Mouse (Mus musculus) MEL (cell line): ENCODE data around the gene Entpd6. TPM values are rescaled to one million over a fixed set of nuclear protein-coding genes. Genes with fewer than 3 reads are reported as not detected.

ENCODE experiments used
- DNase-seq: peaks from one replicate; pipeline ENCODE4 v3.0.0; 2011; ENCODE audit warnings: low read depth, low spot score
- H3K27ac ChIP-seq: 2 replicates; pipeline ENCODE4 v1.5.1; 2012; ENCODE audit warnings: low read depth, mild to moderate bottlenecking, control low read depth, low read length, moderate library complexity; ENCODE audit not compliant: control insufficient read depth
- H3K27me3 ChIP-seq, 2 experiments: fragments of 150-350 bp in 1 of 2; sonication (generic) in 1 of 2; 2 replicates each; pipeline ENCODE4 v1.6.1; 2012; ENCODE audit warnings: low read length in 2 of 2, mild to moderate bottlenecking in 2 of 2, improper control_type of control experiment in 1 of 2, moderate library complexity in 1 of 2; ENCODE audit not compliant: insufficient read depth in 2 of 2, control insufficient read depth in 1 of 2
- H3K36me3 ChIP-seq, 2 experiments: 2 replicates each; pipeline ENCODE4 v1.6.1; 2012 to 2014; ENCODE audit warnings: low read length in 2 of 2, improper control_type of control experiment in 1 of 2, inconsistent platforms in 1 of 2, mild to moderate bottlenecking in 1 of 2; ENCODE audit not compliant: insufficient read depth in 2 of 2, control insufficient read depth in 1 of 2
- H3K4me1 ChIP-seq, 2 experiments: fragments of 150-350 bp in 1 of 2; sonication (generic) in 1 of 2; 2 replicates each; pipeline ENCODE4 v1.6.1; 2012; ENCODE audit warnings: low read length in 2 of 2, improper control_type of control experiment in 1 of 2, mild to moderate bottlenecking in 1 of 2; ENCODE audit not compliant: insufficient read depth in 2 of 2, control insufficient read depth in 1 of 2
- H3K4me3 ChIP-seq, 2 experiments: fragments of 150-350 bp in 1 of 2; sonication (generic) in 1 of 2; 2 replicates each; pipeline ENCODE4 v1.5.1; 2012; ENCODE audit warnings: low read depth in 2 of 2, low read length in 2 of 2, mild to moderate bottlenecking in 2 of 2, moderate library complexity in 2 of 2, control low read depth in 1 of 2, improper control_type of control experiment in 1 of 2; ENCODE audit not compliant: control insufficient read depth in 1 of 2, insufficient read depth in 1 of 2
- H3K79me2 ChIP-seq: 2 replicates; pipeline ENCODE4 v1.6.1; 2012; ENCODE audit warnings: mild to moderate bottlenecking, low read length, moderate library complexity; ENCODE audit not compliant: control insufficient read depth, poor library complexity, insufficient read depth
- H3K9ac ChIP-seq: 2 replicates; pipeline ENCODE4 v1.6.1; 2012; ENCODE audit warnings: low read depth, mild to moderate bottlenecking, control low read depth, low read length, moderate library complexity; ENCODE audit not compliant: control insufficient read depth, poor library complexity, severe bottlenecking
- H3K9me3 ChIP-seq: fragments of 150-350 bp; sonication (generic); replicated peaks from 2 replicates; pipeline ENCODE4 v1.6.1; 2012; ENCODE audit warnings: mild to moderate bottlenecking, low read length, improper control_type of control experiment, moderate library complexity; ENCODE audit not compliant: insufficient read depth
- CHD1 ChIP-seq: IDR thresholded peaks from 2 replicates; pipeline ENCODE4 v1.6.1; 2012; ENCODE audit warnings: low read depth, mild to moderate bottlenecking, inconsistent platforms, low read length, improper control_type of control experiment
- CHD2 ChIP-seq: IDR thresholded peaks from 2 replicates; pipeline ENCODE4 v1.6.1; 2011; ENCODE audit warnings: low read length, improper control_type of control experiment
- CTCF ChIP-seq, 3 experiments: IDR thresholded peaks in 2 of 3; conservative IDR thresholded peaks in 1 of 3; 2 replicates each; pipeline ENCODE4 v1.5.1; 2011 to 2012; ENCODE audit warnings: low read length in 3 of 3, low read depth in 2 of 3, mild to moderate bottlenecking in 2 of 3, improper control_type of control experiment in 1 of 3, inconsistent platforms in 1 of 3, mixed read lengths in 1 of 3, moderate library complexity in 1 of 3; ENCODE audit not compliant: control insufficient read depth in 1 of 3, insufficient read depth in 1 of 3, poor library complexity in 1 of 3, severe bottlenecking in 1 of 3
- E2F4 ChIP-seq: IDR thresholded peaks from 2 replicates; pipeline ENCODE4 v1.6.1; 2011; ENCODE audit warnings: low read depth, low read length, improper control_type of control experiment, borderline replicate concordance
- ELF1 ChIP-seq: IDR thresholded peaks from 2 replicates; pipeline ENCODE4 v1.6.1; 2014; ENCODE audit warnings: low read depth, mild to moderate bottlenecking, inconsistent platforms, low read length, improper control_type of control experiment, moderate library complexity
- MAFK ChIP-seq: IDR thresholded peaks from 2 replicates; pipeline ENCODE4 v1.6.1; 2011; ENCODE audit warnings: low read depth, mild to moderate bottlenecking, low read length, improper control_type of control experiment, borderline replicate concordance
- MAZ ChIP-seq: IDR thresholded peaks from 2 replicates; pipeline ENCODE4 v1.6.1; 2012; ENCODE audit warnings: low read depth, mild to moderate bottlenecking, inconsistent platforms, low read length, improper control_type of control experiment
- MEF2A ChIP-seq: IDR thresholded peaks from 2 replicates; pipeline ENCODE4 v1.6.1; 2014; ENCODE audit warnings: low read depth, mild to moderate bottlenecking, inconsistent platforms, low read length, improper control_type of control experiment; ENCODE audit not compliant: poor library complexity, insufficient replicate concordance, severe bottlenecking; ENCODE audit errors: extremely low read depth
- MYB ChIP-seq: IDR thresholded peaks from 2 replicates; pipeline ENCODE4 v1.6.1; 2011; ENCODE audit warnings: mild to moderate bottlenecking, low read depth, low read length, improper control_type of control experiment
- MYC ChIP-seq: IDR thresholded peaks from 2 replicates; pipeline ENCODE4 v1.6.1; 2011; ENCODE audit warnings: low read depth, mild to moderate bottlenecking, low read length, improper control_type of control experiment, moderate library complexity
- NELFE ChIP-seq: IDR thresholded peaks from 2 replicates; pipeline ENCODE4 v1.6.1; 2011; ENCODE audit warnings: low read depth, low read length, improper control_type of control experiment
- POLR2A ChIP-seq, 2 experiments: IDR thresholded peaks; 2 replicates each; pipeline ENCODE4 v1.6.1; 2011 to 2012; ENCODE audit warnings: low read length in 2 of 2, mild to moderate bottlenecking in 2 of 2, control low read depth in 1 of 2, improper control_type of control experiment in 1 of 2, low read depth in 1 of 2, moderate library complexity in 1 of 2; ENCODE audit not compliant: control insufficient read depth in 1 of 2, insufficient read depth in 1 of 2, poor library complexity in 1 of 2
- POLR2AphosphoS5 ChIP-seq: IDR thresholded peaks from 2 replicates; pipeline ENCODE4 v1.6.1; 2012; ENCODE audit warnings: low read depth, borderline replicate concordance, mild to moderate bottlenecking, inconsistent platforms, low read length, moderate library complexity, mixed read lengths
- SIN3A ChIP-seq: IDR thresholded peaks from 2 replicates; pipeline ENCODE4 v1.6.1; 2012; ENCODE audit warnings: low read length, improper control_type of control experiment, inconsistent platforms
- SMC3 ChIP-seq: IDR thresholded peaks from 2 replicates; pipeline ENCODE4 v1.6.1; 2011; ENCODE audit warnings: low read depth, low read length, improper control_type of control experiment
- TBP ChIP-seq: IDR thresholded peaks from 2 replicates; pipeline ENCODE4 v1.8.0; 2011; ENCODE audit warnings: low read depth, low read length, improper control_type of control experiment
- UBTF ChIP-seq: IDR thresholded peaks from 2 replicates; pipeline ENCODE4 v1.6.1; 2012; ENCODE audit warnings: low read depth, mild to moderate bottlenecking, inconsistent platforms, low read length, improper control_type of control experiment, moderate library complexity, borderline replicate concordance; ENCODE audit not compliant: insufficient read depth
- USF1 ChIP-seq: IDR thresholded peaks from 2 replicates; pipeline ENCODE4 v1.6.1; 2014; ENCODE audit warnings: low read depth, mild to moderate bottlenecking, inconsistent platforms, low read length, improper control_type of control experiment, moderate library complexity
- USF2 ChIP-seq, 2 experiments: IDR thresholded peaks; 2 replicates each; pipeline ENCODE4 v1.6.1; 2011 to 2012; ENCODE audit warnings: improper control_type of control experiment in 2 of 2, low read length in 2 of 2, borderline replicate concordance in 1 of 2, inconsistent platforms in 1 of 2, low read depth in 1 of 2, mild to moderate bottlenecking in 1 of 2; ENCODE audit not compliant: insufficient read depth in 1 of 2
- polyA plus RNA-seq, 2 experiments: library from polyadenylated mRNA; stranded (reverse) in 1 of 2; unstranded in 1 of 2; fragments of >175 nt in 1 of 2; fragments of >200 nt in 1 of 2; gene quantifications; 2 replicates each; pipeline versions ENCODE4 v1.2.1 to v1.2.4; 2012; ENCODE audit warnings: low replicate concordance in 2 of 2, low read depth in 1 of 2; ENCODE audit not compliant: insufficient read length in 2 of 2, insufficient read depth in 1 of 2, missing spikeins in 1 of 2
- total RNA-seq: library from RNA; depleted of rRNA; stranded (reverse); fragments of 300-350 nt; gene quantifications from 2 replicates; pipeline ENCODE4 v1.2.3, GENCODE M21; 2012

Gene Entpd6
- total and polyA plus RNA-seq, 3 experiments: 47.9 to 48.2 TPM; not detected in 1

- H3K9ac ChIP-seq: no peak overlapping the region
- H3K36me3 ChIP-seq: peaks cover 0 to 3% of the 10 kb centered on the region in 2 experiments; a peak in 1 of 4 replicates
- no peaks in the 10 kb centered on the region for H3K9me3 ChIP-seq
- TF ChIP-seq CHD1 (no peak), USF1 (no peak), CHD2 (no peak), POLR2AphosphoS5 (no peak), SIN3A (0 out of 2 replicates have a peak, but pooled peaks have one; percentile 26), MYC (0 out of 2 replicates have a peak, but pooled peaks have one; percentile 29), MYB (no peak), CTCF (IDR thresholded peaks at IDR 0.05 in 2 of 3, conservative IDR thresholded peaks at IDR 0.05 in 1 of 3; ENCODE audit: control insufficient read depth in 1 of 3, insufficient read depth in 1 of 3, low read depth in 2 of 3, low read length in 3 of 3, poor library complexity in 1 of 3, severe bottlenecking in 1 of 3) (peak in 2 of 3 experiments; percentile 8 to 17; a peak in 2 of 6 replicates)
- TF ChIP-seq, all 39 proteins: peak for 3
- Histone ChIP-seq H3K79me2 (peaks cover 5% of the 10 kb centered on the region), H3K27ac (no peak overlapping the region), H3K4me1 (peaks cover 0 to 3% of the 10 kb centered on the region in 2 experiments; a peak in 2 of 4 replicates), H3K4me3 (no peak overlapping the region), H3K27me3 (no peaks in the 10 kb centered on the region; a peak in 1 of 4 replicates)
- peak; percentile 57 for DNase-seq
Measured at GRCm38 (mm10) chr2:150750129-150750979, 1.5 kb downstream of the Entpd6 start.

DNA sequence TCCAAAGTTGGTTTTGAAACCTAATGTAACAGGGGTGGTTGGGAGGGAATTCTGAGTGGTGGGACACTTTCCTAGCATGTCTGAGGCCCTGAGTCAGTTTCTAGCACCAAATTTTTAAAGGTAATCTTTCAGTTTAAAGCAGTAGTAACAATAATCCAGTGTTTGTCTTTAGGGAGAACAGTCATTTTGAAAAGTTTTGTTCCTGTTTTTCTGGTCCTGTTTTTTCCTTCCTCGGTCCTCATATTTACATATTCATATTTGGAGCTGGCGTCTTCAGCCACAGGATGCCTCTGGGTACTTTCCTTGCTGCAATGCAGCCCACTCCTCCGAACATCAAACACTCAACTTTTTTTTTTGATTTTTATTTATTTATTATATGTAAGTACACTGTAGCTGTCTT lies 6.2 kb downstream of the Entpd6 start:
- H3K27me3 ChIP-seq: no peaks in the 10 kb centered on the region
- no peaks in the 10 kb centered on the region for H3K9me3 ChIP-seq
- no peak overlapping the region for H3K9ac ChIP-seq
- no peaks in the 10 kb centered on the region for H3K79me2 ChIP-seq
- TF ChIP-seq POLR2A (IDR thresholded peaks at IDR 0.05; ENCODE audit: control insufficient read depth in 1 of 2, insufficient read depth in 1 of 2, low read depth in 1 of 2, low read length in 2 of 2, poor library complexity in 1 of 2) (no peak), USF2 (IDR thresholded peaks at IDR 0.05; ENCODE audit: borderline replicate concordance in 1 of 2, insufficient read depth in 1 of 2, low read depth in 1 of 2, low read length in 2 of 2) (no peak), MAFK (no peak), SIN3A (no peak), MYB (no peak), SMC3 (no peak), UBTF (no peak), E2F4 (no peak), ELF1 (no peak), NELFE (no peak), TBP (no peak), CHD2 (no peak), MEF2A (no peak), MAZ (no peak), CTCF (IDR thresholded peaks at IDR 0.05 in 2 of 3, conservative IDR thresholded peaks at IDR 0.05 in 1 of 3; ENCODE audit: control insufficient read depth in 1 of 3, insufficient read depth in 1 of 3, low read depth in 2 of 3, low read length in 3 of 3, poor library complexity in 1 of 3, severe bottlenecking in 1 of 3) (no peak)
- TF ChIP-seq, all 39 proteins: peak for 0
- DNase-seq: no peak
- Histone ChIP-seq H3K4me1 (peaks cover 0 to 3% of the 10 kb centered on the region in 2 experiments; a peak in 1 of 4 replicates), H3K36me3 (no peaks in the 10 kb centered on the region; a peak in 1 of 4 replicates), H3K27ac (no peak overlapping the region), H3K4me3 (no peak overlapping the region)
